Mouse (Mus musculus) hindbrain, embryonic 16.5 days (tissue): Measurements from ENCODE around the gene Armc8. TPM values are rescaled to one million over a fixed set of nuclear protein-coding genes. Genes with fewer than 3 reads are reported as not detected.

Experiments
- ATAC-seq: fragments of 200-750 bp; cut with Nextera tagmentation; 2 replicates; pipeline ENCODE4 v1.8.0; 2017; ENCODE audit warnings: moderate TSS enrichment, moderate library complexity
- H3K27ac ChIP-seq: fragments of 300-500 bp; sonication (generic); 2 replicates; pipeline ENCODE4 v1.5.1; 2014; ENCODE audit warnings: low read depth, mild to moderate bottlenecking, control low read depth, low read length, moderate library complexity
- H3K27me3 ChIP-seq: fragments of 300-500 bp; sonication (generic); replicated peaks from 2 replicates; pipeline ENCODE4 v1.6.1; 2014; ENCODE audit warnings: low read length; ENCODE audit not compliant: control insufficient read depth, insufficient read depth
- H3K36me3 ChIP-seq: fragments of 300-500 bp; sonication (generic); 2 replicates; pipeline ENCODE4 v1.6.1; 2014; ENCODE audit warnings: mild to moderate bottlenecking, low read length, moderate library complexity, mixed read lengths; ENCODE audit not compliant: control insufficient read depth, insufficient read depth
- H3K4me1 ChIP-seq: fragments of 300-500 bp; sonication (generic); 2 replicates; pipeline ENCODE4 v1.6.1; 2014; ENCODE audit warnings: low read depth, low read length; ENCODE audit not compliant: control insufficient read depth, insufficient read depth
- H3K4me2 ChIP-seq: fragments of 300-500 bp; sonication (generic); 2 replicates; pipeline ENCODE4 v1.6.1; 2014; ENCODE audit warnings: mild to moderate bottlenecking, low read length, control low read depth, moderate library complexity
- H3K4me3 ChIP-seq: fragments of 300-500 bp; sonication (generic); 2 replicates; pipeline ENCODE4 v1.5.1; 2014; ENCODE audit warnings: mild to moderate bottlenecking, low read length, control low read depth, moderate library complexity
- H3K9ac ChIP-seq: fragments of 300-500 bp; sonication (generic); 2 replicates; pipeline ENCODE4 v1.6.1; 2014; ENCODE audit warnings: low read depth, mild to moderate bottlenecking, control low read depth, low read length, moderate library complexity
- H3K9me3 ChIP-seq: fragments of 300-500 bp; sonication (generic); 2 replicates; pipeline ENCODE4 v1.6.1; 2014; ENCODE audit warnings: mild to moderate bottlenecking, low read length, moderate library complexity; ENCODE audit not compliant: control insufficient read depth
- WGBS: fragments of 180-500 bp; shearing (Covaris S2); extraction: QIAGEN DNeasy Blood & Tissue Kit; methylation state at CpG from one replicate; pipeline ENCODE4 v1.1.7; 2014; 5-methylcytosine and 5-hydroxymethylcytosine counted together
- polyA plus RNA-seq: library from polyadenylated mRNA; unstranded; fragments of >200 nt; fragmentation: Nextera tagmentation; extraction: Ambion mirVana; gene quantifications from 2 replicates; pipeline ENCODE4 v1.2.1, GENCODE M21; 2015

Armc8 gene
- polyA plus RNA-seq, 1 experiment from 2014 or later = 78.0 TPM

GRCm38 (mm10) chr9:99464876-99465275 is 103.8 kb downstream of the Armc8 start:
- no peaks in the 10 kb centered on the region for H3K36me3 ChIP-seq
- no peak overlapping the region for H3K4me2 ChIP-seq
- H3K27me3 ChIP-seq = no peaks in the 10 kb centered on the region
- no peak overlapping the region for H3K9ac ChIP-seq
- no peak overlapping the region for H3K27ac ChIP-seq
- H3K4me1 ChIP-seq = no peaks in the 10 kb centered on the region
- no peak overlapping the region for H3K4me3 ChIP-seq
- H3K9me3 ChIP-seq = no peaks in the 10 kb centered on the region
- ATAC-seq = no peak
- WGBS = 74% methylated on average over 6 of the region's 6 CpGs

- Histone ChIP-seq H3K27me3 (no peaks in the 10 kb centered on the region), H3K9ac (no peak overlapping the region), H3K4me3 (no peak overlapping the region), H3K36me3 (no peaks in the 10 kb centered on the region), H3K9me3 (no peaks in the 10 kb centered on the region), H3K27ac (no peak overlapping the region), H3K4me1 (no peaks in the 10 kb centered on the region), H3K4me2 (no peak overlapping the region)
- no peak for ATAC-seq
- WGBS = 90% methylated on average over 4 of the region's 4 CpGs
Observed at GRCm38 (mm10) chr9:99459730-99460129, 109.0 kb downstream of the Armc8 start.

- Histone ChIP-seq H3K4me1 (no peaks in the 10 kb centered on the region), H3K36me3 (no peaks in the 10 kb centered on the region), H3K9me3 (no peaks in the 10 kb centered on the region), H3K4me3 (no peak overlapping the region), H3K27ac (no peak overlapping the region), H3K27me3 (no peaks in the 10 kb centered on the region), H3K9ac (no peak overlapping the region), H3K4me2 (no peak overlapping the region)
- no peak for ATAC-seq
- 44% methylated on average over 12 of the region's 12 CpGs for WGBS
Observed at GRCm38 (mm10) chr9:99458529-99459208, 110.0 kb downstream of the Armc8 start.

- Histone ChIP-seq H3K9ac (no peak overlapping the region), H3K9me3 (no peaks in the 10 kb centered on the region), H3K36me3 (no peaks in the 10 kb centered on the region), H3K27me3 (no peaks in the 10 kb centered on the region), H3K4me3 (no peak overlapping the region), H3K4me2 (no peak overlapping the region), H3K27ac (no peak overlapping the region), H3K4me1 (no peaks in the 10 kb centered on the region)
- no peak for ATAC-seq
- 70% methylated on average over 4 of the region's 4 CpGs for whole genome bisulfite sequencing
Observed at GRCm38 (mm10) chr9:99454211-99454610, 114.5 kb downstream of the Armc8 start.

- ATAC-seq = peak; percentile 68
- Histone ChIP-seq H3K4me3 (peak within 1 kb of the TSS; percentile 2; the same call in 1 of the 2 replicates), H3K9ac (no peak within 1 kb of the TSS)
Observed at GRCm38 (mm10) chr9:99451161-99451560, 117.5 kb downstream of the Armc8 start, which contains the start of gene Nme9. Gene Nme9 (plus strand): TSS chr9:99451475.

GRCm38 (mm10) chr9:99449886-99450647 is 118.6 kb downstream of the Armc8 start:
- no peaks in the 10 kb centered on the region for H3K4me1 ChIP-seq
- 47% methylated on average over 9 of the region's 9 CpGs for WGBS
- no peak; the same call in 1 of the 2 replicates for ATAC-seq

More at GRCm38 (mm10) chr9:99451161-99451560, 117.5 kb downstream of the Armc8 start, which contains the start of gene Nme9:
- Histone ChIP-seq H3K36me3 (no peaks in the 10 kb centered on the region), H3K9me3 (no peaks in the 10 kb centered on the region), H3K4me1 (no peaks in the 10 kb centered on the region), H3K27me3 (no peaks in the 10 kb centered on the region), H3K27ac (no peak within 1 kb of the TSS), H3K4me2 (peak within 1 kb of the TSS; percentile 40)
- WGBS = 8% methylated on average over 14 of the region's 14 CpGs

GRCm38 (mm10) chr9:99447323-99447722 is 121.4 kb downstream of the Armc8 start:
- no peak overlapping the region for H3K9ac ChIP-seq
- no peaks in the 10 kb centered on the region for H3K4me1 ChIP-seq
- H3K36me3 ChIP-seq = no peaks in the 10 kb centered on the region
- no peak overlapping the region for H3K27ac ChIP-seq
- ATAC-seq = no peak
- WGBS = 69% methylated on average over 3 of the region's 3 CpGs
- H3K4me2 ChIP-seq = no peak overlapping the region
- no peaks in the 10 kb centered on the region for H3K9me3 ChIP-seq
- no peaks in the 10 kb centered on the region for H3K27me3 ChIP-seq
- no peak overlapping the region for H3K4me3 ChIP-seq

More at GRCm38 (mm10) chr9:99449886-99450647, 118.6 kb downstream of the Armc8 start:
- Histone ChIP-seq H3K4me3 (no peak overlapping the region), H3K36me3 (no peaks in the 10 kb centered on the region), H3K9me3 (no peaks in the 10 kb centered on the region), H3K9ac (no peak overlapping the region), H3K4me2 (no peak overlapping the region), H3K27ac (no peak overlapping the region), H3K27me3 (no peaks in the 10 kb centered on the region)

GRCm38 (mm10) chr9:99446259-99446658 is 122.4 kb downstream of the Armc8 start:
- Histone ChIP-seq H3K27ac (no peak overlapping the region), H3K27me3 (no peaks in the 10 kb centered on the region), H3K4me3 (no peak overlapping the region), H3K4me2 (no peak overlapping the region), H3K36me3 (no peaks in the 10 kb centered on the region), H3K9me3 (no peaks in the 10 kb centered on the region), H3K4me1 (no peaks in the 10 kb centered on the region), H3K9ac (no peak overlapping the region)
- ATAC-seq = no peak

GRCm38 (mm10) chr9:99444590-99445178 is 124.0 kb downstream of the Armc8 start:
- Histone ChIP-seq H3K9me3 (no peaks in the 10 kb centered on the region), H3K9ac (no peak overlapping the region), H3K27me3 (no peaks in the 10 kb centered on the region), H3K4me3 (no peak overlapping the region), H3K4me2 (no peak overlapping the region), H3K4me1 (no peaks in the 10 kb centered on the region), H3K27ac (no peak overlapping the region), H3K36me3 (no peaks in the 10 kb centered on the region)
- WGBS = 37% methylated on average over 8 of the region's 8 CpGs
- no peak for ATAC-seq
